Mouse (Mus musculus): ENCODE data around the gene Hipk3.

DNA sequence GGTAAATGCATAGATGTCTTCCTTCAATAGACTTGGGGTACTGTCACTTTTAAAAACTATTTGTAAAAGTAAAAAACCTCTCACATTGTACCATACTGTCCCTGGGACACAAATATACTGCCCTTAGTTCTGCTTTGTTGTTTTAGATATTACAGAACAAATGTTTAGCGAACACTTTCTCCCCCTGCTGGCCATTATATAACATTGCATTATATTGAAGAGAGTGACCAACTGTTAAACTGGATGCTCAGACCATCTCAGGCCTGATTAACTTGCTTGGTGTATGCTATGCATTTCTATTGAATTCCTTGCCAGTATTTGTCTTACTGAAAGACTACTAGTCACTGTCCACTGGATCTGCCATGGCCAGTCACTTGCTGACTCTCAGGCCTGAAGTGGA is 72.0 kb downstream of the Hipk3 start:
- TF ChIP-seq CTCF (IDR thresholded peaks at IDR 0.05; ENCODE audit: low read depth, low read length) (0 out of 2 replicates have a peak, but pooled peaks have one; percentile 26), POLR2AphosphoS5 (IDR thresholded peaks at IDR 0.05; ENCODE audit: insufficient replicate concordance, low read depth, low read length) (no peak), GATA1 (IDR thresholded peaks at IDR 0.05; ENCODE audit: borderline replicate concordance, low read length) (no peak)

All from G1E (cell line).